Mouse (Mus musculus): ENCODE results near the gene Mapk14.

- no peak for TF ChIP-seq CTCF (IDR thresholded peaks at IDR 0.05; ENCODE audit: control insufficient read depth, insufficient read depth, insufficient read length)
- no peak for TF ChIP-seq USF1 (IDR thresholded peaks at IDR 0.05; ENCODE audit: low read depth)
- no peak for TF ChIP-seq MAX (IDR thresholded peaks at IDR 0.05)
Measured at GRCm38 (mm10) chr17:28781290-28782045, 90.3 kb downstream of the Mapk14 start.

Data from C2C12 (cell line).